Mouse (Mus musculus): ENCODE results near the gene Hbq1b. TPM values are rescaled to one million over a fixed set of nuclear protein-coding genes. Genes with fewer than 3 reads are reported as not detected.

The Hbq1b gene
- not detected for polyA plus RNA-seq (2017; shearing (Covaris generic))

DNA sequence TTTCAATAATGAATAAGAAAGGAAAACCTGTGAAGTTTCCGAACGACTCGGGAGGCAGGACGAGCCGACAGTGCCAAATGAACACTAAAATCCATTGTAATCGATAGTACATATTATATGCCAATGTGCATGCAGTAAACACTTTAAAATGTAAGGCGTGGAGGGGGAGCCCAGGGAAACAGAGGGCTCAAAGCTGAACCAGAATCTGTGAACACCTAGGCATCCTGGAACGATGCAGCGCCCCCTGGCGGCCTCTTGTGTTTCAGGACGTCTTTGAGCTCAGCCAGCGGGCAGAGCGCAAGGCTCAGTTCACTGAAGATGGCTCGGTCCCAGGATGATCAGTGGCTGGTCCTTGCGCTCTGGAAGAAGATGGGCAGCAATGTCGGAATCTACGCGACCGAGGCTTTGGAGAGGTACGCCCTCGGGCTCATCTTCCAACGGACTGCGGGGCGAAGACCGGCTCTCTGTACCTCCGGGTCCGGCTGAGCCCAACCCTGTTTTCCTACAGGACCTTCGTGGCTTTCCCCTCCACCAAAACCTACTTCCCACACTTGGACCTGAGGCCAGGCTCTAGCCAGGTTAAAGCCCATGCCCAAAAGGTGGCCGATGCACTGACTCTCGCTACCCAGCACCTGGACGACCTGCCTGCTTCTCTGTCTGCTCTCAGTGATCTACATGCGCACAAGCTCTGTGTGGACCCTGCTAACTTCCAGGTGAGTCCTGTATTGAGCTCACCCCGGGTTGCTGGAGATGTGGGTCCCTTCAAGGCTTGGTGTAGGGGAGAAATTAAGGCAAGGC, at the start of gene Hbq1b:
Gene Hbq1b (plus strand): TSS at position 271 of the 798 bp plus-strand sequence.

DNA sequence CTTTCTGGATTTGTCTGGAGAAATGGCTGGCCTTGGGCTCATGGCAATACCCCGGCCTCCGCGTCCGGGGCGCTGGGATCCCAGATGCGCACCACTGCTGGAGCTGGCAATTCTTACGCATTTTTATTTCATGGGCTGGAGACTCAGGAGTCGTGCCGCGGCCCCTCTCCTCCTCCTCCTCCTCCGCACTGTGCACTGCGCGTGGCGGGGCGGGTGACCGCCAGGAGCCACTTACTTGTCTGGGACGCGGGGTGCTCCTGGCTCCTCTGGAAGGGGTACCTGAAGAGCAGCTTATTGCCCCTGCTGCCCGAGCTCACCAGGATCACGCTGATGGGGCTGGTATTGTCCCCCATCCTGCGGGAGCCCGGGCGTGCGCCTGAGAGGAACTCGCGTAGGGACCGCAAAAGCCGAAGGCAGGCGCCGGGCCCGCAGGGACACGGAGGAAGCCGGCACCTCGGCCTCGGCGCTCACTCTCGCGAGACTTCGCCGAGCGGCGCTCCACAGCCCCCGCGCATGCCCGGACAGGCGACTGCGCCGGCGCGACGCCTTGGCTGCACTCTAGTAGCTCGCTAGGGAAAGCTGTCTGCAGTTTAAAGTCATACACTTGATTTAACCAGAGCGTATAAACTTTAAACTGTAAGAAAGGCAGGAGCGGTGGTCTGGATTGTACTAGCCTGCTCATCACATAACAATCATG, 19.4 kb upstream of the Hbq1b start, which contains the start of gene Nprl3:
Gene Nprl3 (minus strand): TSS at position 520 of the 697 bp plus-strand sequence.

DNA sequence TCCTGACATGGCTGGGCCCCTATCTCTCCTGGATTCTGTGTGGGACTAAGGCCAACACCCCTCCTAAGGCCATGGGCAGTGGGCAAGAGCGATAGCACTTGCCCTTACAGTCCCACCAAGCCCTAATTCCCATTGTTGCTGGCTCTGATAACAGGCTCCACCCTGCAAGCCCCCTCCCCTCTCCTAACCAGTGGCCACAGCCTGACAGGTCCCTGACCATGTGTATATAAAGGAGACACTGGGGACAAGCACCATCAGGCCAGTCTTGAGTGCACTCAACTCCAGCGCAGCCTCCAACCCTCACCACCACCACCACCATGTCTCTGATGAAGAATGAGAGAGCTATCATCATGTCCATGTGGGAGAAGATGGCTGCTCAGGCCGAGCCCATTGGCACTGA, 10.4 kb upstream of the Hbq1b start, which contains the start of gene Hba-x:
Gene Hba-x (plus strand): TSS at position 54 of the 400 bp plus-strand sequence.

GRCm38 (mm10) chr11:32283091-32283777, 3.5 kb upstream of the Hbq1b start, which contains the start of gene Hba-a1:
Gene Hba-a1 (plus strand): TSS chr11:32283511.

GRCm38 (mm10) chr11:32296203-32296602, 9.4 kb downstream of the Hbq1b start, which contains the start of gene Hba-a2:
Gene Hba-a2 (plus strand): TSS chr11:32296489.

DNA sequence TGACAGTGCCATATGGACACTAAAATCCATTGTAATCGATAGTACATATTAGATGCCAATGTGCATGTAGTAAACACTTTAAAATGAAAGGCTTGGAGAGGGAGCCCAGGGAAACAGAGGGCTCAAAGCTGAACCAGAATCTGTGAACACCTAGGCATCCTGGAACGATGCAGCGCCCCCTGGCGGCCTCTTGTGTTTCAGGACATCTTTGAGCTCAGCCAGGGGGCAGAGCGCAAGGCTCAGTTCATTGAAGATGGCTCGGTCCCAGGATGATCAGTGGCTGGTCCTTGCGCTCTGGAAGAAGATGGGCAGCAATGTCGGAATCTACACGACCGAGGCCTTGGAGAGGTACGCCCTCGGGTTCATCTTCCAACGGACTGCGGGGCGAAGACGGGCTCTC, 13.1 kb downstream of the Hbq1b start, which contains the start of gene Hbq1a:
Gene Hbq1a (plus strand): TSS at position 205 of the 400 bp plus-strand sequence.

Other genes starting within 250 kb of the Hbq1b start
- gene Il9r, start 86.7 kb upstream of the Hbq1b start, polyA plus RNA-seq (2017; shearing (Covaris generic)) = 4.8 TPM
- 20.3 TPM for gene Snrnp25, start 81.5 kb upstream of the Hbq1b start, polyA plus RNA-seq (2017; shearing (Covaris generic))
- not detected for gene Rhbdf1, start 64.7 kb upstream of the Hbq1b start, polyA plus RNA-seq (2017; shearing (Covaris generic))
- 15.4 TPM for gene Mpg, start 60.5 kb upstream of the Hbq1b start, polyA plus RNA-seq (2017; shearing (Covaris generic))
- gene Nprl3, start 19.3 kb upstream of the Hbq1b start, polyA plus RNA-seq (2017; shearing (Covaris generic)) = 47.4 TPM
- gene Hba-x, start 10.6 kb upstream of the Hbq1b start, polyA plus RNA-seq (2017; shearing (Covaris generic)) = not detected
- gene Hba-a1, start 3.5 kb upstream of the Hbq1b start, polyA plus RNA-seq (2017; shearing (Covaris generic)) = not detected
- gene Hba-a2, start 9.5 kb downstream of the Hbq1b start, polyA plus RNA-seq (2017; shearing (Covaris generic)) = not detected
- not detected for gene Hbq1a, start 13.1 kb downstream of the Hbq1b start, polyA plus RNA-seq (2017; shearing (Covaris generic))
- not detected for gene Sh3pxd2b, start 60.9 kb downstream of the Hbq1b start, polyA plus RNA-seq (2017; shearing (Covaris generic))
- 8.5 TPM for gene Ubtd2, start 168.4 kb downstream of the Hbq1b start, polyA plus RNA-seq (2017; shearing (Covaris generic))
- gene Efcab9, start 245.1 kb downstream of the Hbq1b start, polyA plus RNA-seq (2017; shearing (Covaris generic)) = 0.97 TPM
- 198 TPM for gene Stk10, start 246.3 kb downstream of the Hbq1b start, polyA plus RNA-seq (2017; shearing (Covaris generic))

Data from effector memory CD4-positive, alpha-beta T cell, adult 5 months (primary cell).